Mouse (Mus musculus) heart, postnatal 0 days (tissue): ENCODE measurements at regions not wholly inside any gene's neighbourhood (a gene's known extent, or its start where the extent isn't known, plus 50 kb on each side); places are given as distances from the start of the nearest gene placed in this dataset.

Experiments
- ATAC-seq: fragments of 200-750 bp; cut with Nextera tagmentation; 2 replicates; pipeline ENCODE4 v1.8.0; 2017; ENCODE audit warnings: low read depth, moderate number of reproducible peaks, moderate library complexity; ENCODE audit not compliant: insufficient read depth
- DNase-seq: peaks from one replicate; pipeline ENCODE4 v3.0.0-alpha.2; 2016; ENCODE audit warnings: low spot score
- H3K27ac ChIP-seq: fragments of 300-500 bp; sonication (generic); 2 replicates; pipeline ENCODE4 v1.5.1; 2014; ENCODE audit warnings: low read depth, mild to moderate bottlenecking
- H3K27me3 ChIP-seq: fragments of 300-500 bp; sonication (generic); 2 replicates; pipeline ENCODE4 v1.6.1; 2014; ENCODE audit warnings: low read length, mixed read lengths; ENCODE audit not compliant: control insufficient read depth, insufficient read depth
- H3K36me3 ChIP-seq: fragments of 300-500 bp; sonication (generic); replicated peaks from 2 replicates; pipeline ENCODE4 v1.6.1; 2014; ENCODE audit warnings: low read length, mixed read lengths; ENCODE audit not compliant: control insufficient read depth, insufficient read depth
- H3K4me1 ChIP-seq: fragments of 300-500 bp; sonication (generic); 2 replicates; pipeline ENCODE4 v1.6.1; 2014; ENCODE audit warnings: antibody characterized with exemption; ENCODE audit not compliant: control insufficient read depth, insufficient read depth
- H3K4me2 ChIP-seq: fragments of 300-500 bp; sonication (generic); 2 replicates; pipeline ENCODE4 v1.6.1; 2014; ENCODE audit warnings: low read depth, mild to moderate bottlenecking, low read length, moderate library complexity
- H3K4me3 ChIP-seq: fragments of 300-500 bp; sonication (generic); 2 replicates; pipeline ENCODE4 v1.5.1; 2014; ENCODE audit warnings: low read depth, low read length
- H3K9ac ChIP-seq: fragments of 300-500 bp; sonication (generic); replicated peaks from 2 replicates; pipeline ENCODE4 v1.6.1; 2014; ENCODE audit warnings: low read depth, low read length, mixed read lengths
- H3K9me3 ChIP-seq: fragments of 300-500 bp; sonication (generic); replicated peaks from 2 replicates; pipeline ENCODE4 v1.6.1; 2016; ENCODE audit warnings: low read length; ENCODE audit not compliant: control insufficient read depth
- CTCF ChIP-seq: IDR thresholded peaks from 2 replicates; pipeline ENCODE4 v1.5.1; 2016; ENCODE audit warnings: antibody characterized with exemption, control low read depth, low read depth
- EP300 ChIP-seq: IDR thresholded peaks from 2 replicates; pipeline ENCODE4 v1.6.1; 2016; ENCODE audit warnings: antibody characterized with exemption, low read depth
- WGBS: fragments of 180-500 bp; shearing (Covaris S2); extraction: QIAGEN DNeasy Blood & Tissue Kit; methylation state at CpG from one replicate; pipeline ENCODE4 v1.1.7; 2014; 5-methylcytosine and 5-hydroxymethylcytosine counted together

- H3K9ac ChIP-seq, result no peak overlapping the region
- no peak for TF ChIP-seq EP300
- no peaks in the 10 kb centered on the region for H3K27me3 ChIP-seq
- no peak for ATAC-seq
- H3K27ac ChIP-seq, result no peak overlapping the region
- H3K4me2 ChIP-seq, result no peak overlapping the region
- H3K4me3 ChIP-seq, result no peak overlapping the region
- DNase-seq, result no peak
- H3K4me1 ChIP-seq, result no peaks in the 10 kb centered on the region
- WGBS, result 70% methylated on average over 11 of the region's 11 CpGs
- H3K9me3 ChIP-seq, result no peaks in the 10 kb centered on the region
- no peaks in the 10 kb centered on the region for H3K36me3 ChIP-seq
These were observed 98.4 kb upstream of the Mb21d2 start for GRCm38 (mm10) chr16:29027856-29028255.

GRCm38 (mm10) chr16:29001249-29001648 lies 71.8 kb upstream of the Mb21d2 start:
- Histone ChIP-seq H3K4me3 (no peak overlapping the region), H3K4me2 (0 out of 2 replicates have a peak overlapping the region, but pooled peaks have one; percentile 7), H3K27me3 (no peaks in the 10 kb centered on the region), H3K9me3 (no peaks in the 10 kb centered on the region), H3K9ac (no peak overlapping the region), H3K27ac (no peak overlapping the region), H3K36me3 (no peaks in the 10 kb centered on the region), H3K4me1 (peaks cover 8% of the 10 kb centered on the region; the same call in 1 of the 2 replicates)
- WGBS, result 49% methylated on average over 9 of the region's 9 CpGs
- ATAC-seq (peak; percentile 74), DNase-seq (peak; percentile 55)
- no peak for TF ChIP-seq EP300
- no peak for TF ChIP-seq CTCF

GRCm38 (mm10) chr16:28999641-29000040 lies 70.2 kb upstream of the Mb21d2 start:
- DNase-seq, result no peak

GRCm38 (mm10) chr16:28996629-28997028 lies 67.2 kb upstream of the Mb21d2 start:
- no peaks in the 10 kb centered on the region for H3K36me3 ChIP-seq
- H3K9ac ChIP-seq, result no peak overlapping the region
- no peaks in the 10 kb centered on the region for H3K27me3 ChIP-seq
- peaks cover 8% of the 10 kb centered on the region; the same call in 1 of the 2 replicates for H3K4me1 ChIP-seq
- DNase-seq, result no peak
- no peak overlapping the region for H3K4me2 ChIP-seq
- WGBS, result 69% methylated on average over 3 of the region's 3 CpGs
- H3K4me3 ChIP-seq, result no peak overlapping the region
- no peak for ATAC-seq
- TF ChIP-seq EP300 (no peak), CTCF (no peak)
- no peaks in the 10 kb centered on the region for H3K9me3 ChIP-seq
- H3K27ac ChIP-seq, result no peak overlapping the region

More at GRCm38 (mm10) chr16:28999641-29000040, 70.2 kb upstream of the Mb21d2 start:
- H3K36me3 ChIP-seq, result no peaks in the 10 kb centered on the region
- no peak; the same call in 1 of the 2 replicates for ATAC-seq
- H3K27me3 ChIP-seq, result no peaks in the 10 kb centered on the region
- H3K4me1 ChIP-seq, result peaks cover 8% of the 10 kb centered on the region; the same call in 1 of the 2 replicates
- no peak for TF ChIP-seq EP300
- no peak for TF ChIP-seq CTCF
- no peak overlapping the region for H3K27ac ChIP-seq
- no peak overlapping the region for H3K4me3 ChIP-seq
- 63% methylated on average over 4 of the region's 4 CpGs for WGBS
- H3K9ac ChIP-seq, result no peak overlapping the region
- H3K9me3 ChIP-seq, result no peaks in the 10 kb centered on the region
- no peak overlapping the region for H3K4me2 ChIP-seq

DNA sequence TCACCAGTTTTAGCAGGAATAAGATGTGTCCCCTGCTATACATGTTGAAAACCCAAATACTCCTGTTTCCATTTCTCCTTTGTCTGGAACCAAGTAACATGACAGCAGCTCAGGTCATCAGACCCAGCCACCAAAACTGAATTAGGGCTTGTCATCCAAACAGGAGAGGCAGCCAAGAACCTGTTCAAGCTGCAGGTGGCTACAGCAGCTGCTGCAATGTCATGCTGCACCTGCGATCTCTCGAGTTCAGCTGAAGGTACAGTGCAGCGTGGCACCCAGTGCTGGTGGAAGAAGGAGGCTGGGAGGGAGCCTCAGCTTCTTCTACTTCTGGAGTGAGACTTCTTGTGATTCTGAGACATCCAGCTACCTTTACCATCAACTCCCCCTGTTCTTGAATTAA lies 61.2 kb upstream of the Mb21d2 start:
- DNase-seq (no peak), ATAC-seq (no peak)
- 86% methylated on average over 3 of the region's 3 CpGs for WGBS
- Histone ChIP-seq H3K27me3 (no peaks in the 10 kb centered on the region), H3K4me1 (no peaks in the 10 kb centered on the region), H3K36me3 (no peaks in the 10 kb centered on the region), H3K27ac (no peak overlapping the region), H3K9ac (no peak overlapping the region), H3K4me2 (no peak overlapping the region), H3K9me3 (no peaks in the 10 kb centered on the region), H3K4me3 (no peak overlapping the region)
- TF ChIP-seq CTCF (no peak), EP300 (no peak)

DNA sequence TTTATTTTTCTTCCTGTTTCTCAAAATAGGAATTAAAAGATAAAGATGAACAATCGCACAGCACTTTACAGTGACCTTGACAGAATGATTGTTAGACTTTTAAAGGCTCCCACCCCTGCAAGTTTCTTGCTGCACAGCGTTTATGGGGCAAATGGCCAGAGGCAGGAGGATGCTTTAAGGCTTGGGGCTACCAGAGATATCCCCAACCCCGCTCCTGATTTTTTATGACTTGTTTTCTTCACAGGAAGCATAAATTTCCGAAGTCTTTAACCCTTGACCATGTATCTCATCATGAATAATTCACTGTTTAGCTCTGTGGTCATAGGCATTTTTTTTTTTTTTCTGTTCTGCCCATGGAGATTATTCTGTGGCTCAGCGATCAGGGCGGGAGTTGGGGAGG lies 55.5 kb upstream of the Mb21d2 start:
- H3K4me2 ChIP-seq, result no peak overlapping the region
- no peak overlapping the region for H3K9ac ChIP-seq
- no peak overlapping the region for H3K4me3 ChIP-seq
- no peak for ATAC-seq
- no peak for DNase-seq
- H3K27me3 ChIP-seq, result no peaks in the 10 kb centered on the region
- H3K27ac ChIP-seq, result no peak overlapping the region
- H3K4me1 ChIP-seq, result no peaks in the 10 kb centered on the region
- TF ChIP-seq EP300, result no peak
- no peak for TF ChIP-seq CTCF
- H3K9me3 ChIP-seq, result no peaks in the 10 kb centered on the region
- WGBS, result 35% methylated on average over 6 of the region's 6 CpGs
- H3K36me3 ChIP-seq, result no peaks in the 10 kb centered on the region
